Mouse (Mus musculus): ENCODE data around the gene Dock10. TPM values are rescaled to one million over a fixed set of nuclear protein-coding genes. Genes with fewer than 3 reads are reported as not detected.

Gene Dock10
- polyA plus RNA-seq, 1 experiment from 2014 or later, result 1.9 TPM

- Histone ChIP-seq H3K4me3 (no peak overlapping the region), H3K4me1 (no peaks in the 10 kb centered on the region), H3K9me3 (no peaks in the 10 kb centered on the region), H3K27ac (no peak overlapping the region), H3K36me3 (no peaks in the 10 kb centered on the region), H3K27me3 (ENCODE audit: insufficient read depth, poor library complexity, severe bottlenecking) (no peaks in the 10 kb centered on the region)
- WGBS, result 85% methylated on average over 6 of the region's 6 CpGs
- no peak for DNase-seq (ENCODE audit: low spot score)
These were observed 93.2 kb downstream of the Dock10 start for GRCm38 (mm10) chr1:80665161-80665560.

- H3K9me3 ChIP-seq, result no peaks in the 10 kb centered on the region
- no peaks in the 10 kb centered on the region for H3K36me3 ChIP-seq
- no peak overlapping the region for H3K4me3 ChIP-seq
- 80% methylated on average over 11 of the region's 11 CpGs for WGBS
- no peak overlapping the region for H3K27ac ChIP-seq
- H3K4me1 ChIP-seq, result no peaks in the 10 kb centered on the region
- no peaks in the 10 kb centered on the region for H3K27me3 ChIP-seq (ENCODE audit: insufficient read depth, poor library complexity, severe bottlenecking)
- no peak for DNase-seq (ENCODE audit: low spot score)
These were observed 96.6 kb downstream of the Dock10 start for GRCm38 (mm10) chr1:80661506-80662402.

GRCm38 (mm10) chr1:80659465-80660245 is 98.7 kb downstream of the Dock10 start:
- Histone ChIP-seq H3K27me3 (ENCODE audit: insufficient read depth, poor library complexity, severe bottlenecking) (no peaks in the 10 kb centered on the region), H3K27ac (no peak overlapping the region), H3K36me3 (no peaks in the 10 kb centered on the region), H3K4me3 (no peak overlapping the region), H3K4me1 (no peaks in the 10 kb centered on the region), H3K9me3 (no peaks in the 10 kb centered on the region)
- 78% methylated on average over 6 of the region's 6 CpGs for WGBS
- no peak for DNase-seq (ENCODE audit: low spot score)

GRCm38 (mm10) chr1:80656389-80656788 is 101.9 kb downstream of the Dock10 start:
- WGBS, result 71% methylated on average over 2 of the region's 2 CpGs
- DNase-seq (ENCODE audit: low spot score), result no peak
- H3K4me1 ChIP-seq, result no peaks in the 10 kb centered on the region
- no peaks in the 10 kb centered on the region for H3K9me3 ChIP-seq
- no peak overlapping the region for H3K27ac ChIP-seq
- no peaks in the 10 kb centered on the region for H3K36me3 ChIP-seq
- H3K4me3 ChIP-seq, result no peak overlapping the region
- H3K27me3 ChIP-seq (ENCODE audit: insufficient read depth, poor library complexity, severe bottlenecking), result no peaks in the 10 kb centered on the region

- Histone ChIP-seq H3K27ac (no peak overlapping the region), H3K4me1 (no peaks in the 10 kb centered on the region), H3K27me3 (ENCODE audit: insufficient read depth, poor library complexity, severe bottlenecking) (no peaks in the 10 kb centered on the region), H3K4me3 (no peak overlapping the region), H3K9me3 (no peaks in the 10 kb centered on the region), H3K36me3 (no peaks in the 10 kb centered on the region)
- 54% methylated on average over 1 of the region's 1 CpGs for WGBS
- no peak for DNase-seq (ENCODE audit: low spot score)
These were observed 102.5 kb downstream of the Dock10 start for GRCm38 (mm10) chr1:80655854-80656253.

- H3K36me3 ChIP-seq, result no peaks in the 10 kb centered on the region
- DNase-seq (ENCODE audit: low spot score), result no peak
- no peaks in the 10 kb centered on the region for H3K9me3 ChIP-seq
- H3K27ac ChIP-seq, result no peak overlapping the region
- no peaks in the 10 kb centered on the region for H3K4me1 ChIP-seq
- WGBS, result 73% methylated on average over 4 of the region's 4 CpGs
- no peak overlapping the region for H3K4me3 ChIP-seq
- H3K27me3 ChIP-seq (ENCODE audit: insufficient read depth, poor library complexity, severe bottlenecking), result no peaks in the 10 kb centered on the region
These were observed 103.1 kb downstream of the Dock10 start for GRCm38 (mm10) chr1:80655195-80655594.

GRCm38 (mm10) chr1:80654177-80654576 is 104.2 kb downstream of the Dock10 start:
- WGBS, result 81% methylated on average over 1 of the region's 1 CpGs
- no peaks in the 10 kb centered on the region for H3K36me3 ChIP-seq
- no peak overlapping the region for H3K4me3 ChIP-seq
- no peak for DNase-seq (ENCODE audit: low spot score)
- H3K27me3 ChIP-seq (ENCODE audit: insufficient read depth, poor library complexity, severe bottlenecking), result no peaks in the 10 kb centered on the region
- no peaks in the 10 kb centered on the region for H3K4me1 ChIP-seq
- no peak overlapping the region for H3K27ac ChIP-seq
- H3K9me3 ChIP-seq, result no peaks in the 10 kb centered on the region

GRCm38 (mm10) chr1:80652803-80653202 is 105.5 kb downstream of the Dock10 start:
- Histone ChIP-seq H3K27ac (no peak overlapping the region), H3K4me3 (no peak overlapping the region), H3K36me3 (no peaks in the 10 kb centered on the region), H3K27me3 (ENCODE audit: insufficient read depth, poor library complexity, severe bottlenecking) (no peaks in the 10 kb centered on the region), H3K9me3 (no peaks in the 10 kb centered on the region), H3K4me1 (no peaks in the 10 kb centered on the region)
- no peak for DNase-seq (ENCODE audit: low spot score)

GRCm38 (mm10) chr1:80652083-80652482 is 106.2 kb downstream of the Dock10 start:
- Histone ChIP-seq H3K4me1 (no peaks in the 10 kb centered on the region), H3K9me3 (no peaks in the 10 kb centered on the region), H3K36me3 (no peaks in the 10 kb centered on the region), H3K4me3 (no peak overlapping the region), H3K27ac (no peak overlapping the region), H3K27me3 (ENCODE audit: insufficient read depth, poor library complexity, severe bottlenecking) (no peaks in the 10 kb centered on the region)
- 77% methylated on average over 2 of the region's 2 CpGs for WGBS
- no peak for DNase-seq (ENCODE audit: low spot score)

GRCm38 (mm10) chr1:80646602-80647001 is 111.7 kb downstream of the Dock10 start:
- no peak for DNase-seq (ENCODE audit: low spot score)
- WGBS, result 67% methylated on average over 3 of the region's 3 CpGs
- Histone ChIP-seq H3K9me3 (no peaks in the 10 kb centered on the region), H3K27ac (no peak overlapping the region), H3K4me3 (no peak overlapping the region), H3K36me3 (no peaks in the 10 kb centered on the region), H3K4me1 (no peaks in the 10 kb centered on the region), H3K27me3 (ENCODE audit: insufficient read depth, poor library complexity, severe bottlenecking) (no peaks in the 10 kb centered on the region)

GRCm38 (mm10) chr1:80643866-80644451 is 114.4 kb downstream of the Dock10 start:
- H3K36me3 ChIP-seq, result no peaks in the 10 kb centered on the region
- H3K9me3 ChIP-seq, result no peaks in the 10 kb centered on the region
- no peaks in the 10 kb centered on the region for H3K4me1 ChIP-seq
- 78% methylated on average over 4 of the region's 4 CpGs for whole genome bisulfite sequencing
- H3K27ac ChIP-seq, result no peak overlapping the region
- no peak for DNase-seq (ENCODE audit: low spot score)
- H3K27me3 ChIP-seq (ENCODE audit: insufficient read depth, poor library complexity, severe bottlenecking), result no peaks in the 10 kb centered on the region
- H3K4me3 ChIP-seq, result no peak overlapping the region

GRCm38 (mm10) chr1:80641832-80642231 is 116.5 kb downstream of the Dock10 start:
- Histone ChIP-seq H3K36me3 (no peaks in the 10 kb centered on the region), H3K27me3 (ENCODE audit: insufficient read depth, poor library complexity, severe bottlenecking) (no peaks in the 10 kb centered on the region), H3K9me3 (no peaks in the 10 kb centered on the region), H3K4me1 (no peaks in the 10 kb centered on the region), H3K27ac (no peak overlapping the region), H3K4me3 (no peak overlapping the region)
- DNase-seq (ENCODE audit: low spot score), result no peak
- 78% methylated on average over 3 of the region's 3 CpGs for WGBS

- Histone ChIP-seq H3K4me1 (no peaks in the 10 kb centered on the region), H3K36me3 (no peaks in the 10 kb centered on the region), H3K4me3 (no peak overlapping the region), H3K27ac (no peak overlapping the region), H3K9me3 (no peaks in the 10 kb centered on the region), H3K27me3 (ENCODE audit: insufficient read depth, poor library complexity, severe bottlenecking) (no peaks in the 10 kb centered on the region)
- 80% methylated on average over 1 of the region's 1 CpGs for WGBS
- DNase-seq (ENCODE audit: low spot score), result no peak
These were observed 117.0 kb downstream of the Dock10 start for GRCm38 (mm10) chr1:80641288-80641687.
